Mouse (Mus musculus) heart, adult 2 months (tissue): ENCODE measurements around the gene Rab13.

Source experiments
- CTCF ChIP-seq: fragments of 200-600 bp; IDR thresholded peaks from 2 replicates; pipeline ENCODE4 v1.8.1; 2022; ENCODE audit warnings: antibody characterized with exemption, mild to moderate bottlenecking, moderate library complexity
- EP300 ChIP-seq: fragments of 200-500 bp; IDR thresholded peaks from 2 replicates; pipeline ENCODE4 v1.6.1; 2011; ENCODE audit warnings: low read depth, low read length, control low read depth; ENCODE audit not compliant: insufficient read depth

DNA sequence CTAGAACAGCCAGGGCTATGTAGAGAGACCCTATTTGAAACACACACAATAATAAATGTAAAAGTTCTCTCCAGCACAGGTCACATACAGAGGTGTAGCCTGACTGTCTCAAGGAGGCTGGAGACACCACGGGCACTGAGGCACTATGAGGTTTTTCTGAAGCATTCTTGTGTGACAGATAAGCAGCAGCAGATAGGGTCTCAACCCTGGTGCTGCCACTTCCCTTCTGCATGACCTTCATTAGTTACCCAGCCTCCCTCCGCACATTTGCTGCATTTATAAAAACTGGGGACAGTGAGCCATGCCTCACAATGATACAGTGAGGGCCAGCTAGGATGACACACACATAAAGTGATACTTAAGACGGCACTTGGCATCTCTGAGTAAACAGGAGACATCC is 9.4 kb downstream of the Rab13 start:
- TF ChIP-seq CTCF (no peak), EP300 (no peak)
